Mouse (Mus musculus): ENCODE measurements around the gene Grpel1.

Gene Grpel1

GRCm38 (mm10) chr5:36515558-36515957 is 50.8 kb downstream of the Grpel1 start:
- no peak for TF ChIP-seq GATA4 (IDR thresholded peaks at IDR 0.05; ENCODE audit: insufficient replicate concordance, low read length)

- TF ChIP-seq GATA4 (IDR thresholded peaks at IDR 0.05; ENCODE audit: insufficient replicate concordance, low read length), result no peak
Observed at GRCm38 (mm10) chr5:36517596-36517995, 52.8 kb downstream of the Grpel1 start.

- no peak for TF ChIP-seq GATA4 (IDR thresholded peaks at IDR 0.05; ENCODE audit: insufficient replicate concordance, low read length)
Observed at GRCm38 (mm10) chr5:36519751-36520150, 55.0 kb downstream of the Grpel1 start.

- no peak for TF ChIP-seq GATA4 (IDR thresholded peaks at IDR 0.05; ENCODE audit: insufficient replicate concordance, low read length)
Observed at GRCm38 (mm10) chr5:36522782-36523181, 58.0 kb downstream of the Grpel1 start.

- TF ChIP-seq GATA4 (IDR thresholded peaks at IDR 0.05; ENCODE audit: insufficient replicate concordance, low read length), result no peak
Observed at GRCm38 (mm10) chr5:36523219-36523703, 58.5 kb downstream of the Grpel1 start.
